Mouse (Mus musculus) brain, embryonic 14.5 days (tissue): ENCODE results near the gene Rgs7.

Source experiments
- CTCF ChIP-seq: fragments of 200-500 bp; IDR thresholded peaks from 2 replicates; pipeline ENCODE4 v1.5.1; 2012; ENCODE audit warnings: inconsistent platforms, mild to moderate bottlenecking, moderate library complexity, borderline replicate concordance; ENCODE audit not compliant: insufficient read depth, insufficient read length; ENCODE audit errors: extremely low read depth
- POLR2A ChIP-seq: fragments of 200-500 bp; IDR thresholded peaks from 2 replicates; pipeline ENCODE4 v1.6.1; 2012; ENCODE audit warnings: mild to moderate bottlenecking, inconsistent platforms, borderline replicate concordance; ENCODE audit not compliant: poor library complexity, insufficient read depth, insufficient read length, severe bottlenecking; ENCODE audit errors: extremely low read depth

DNA sequence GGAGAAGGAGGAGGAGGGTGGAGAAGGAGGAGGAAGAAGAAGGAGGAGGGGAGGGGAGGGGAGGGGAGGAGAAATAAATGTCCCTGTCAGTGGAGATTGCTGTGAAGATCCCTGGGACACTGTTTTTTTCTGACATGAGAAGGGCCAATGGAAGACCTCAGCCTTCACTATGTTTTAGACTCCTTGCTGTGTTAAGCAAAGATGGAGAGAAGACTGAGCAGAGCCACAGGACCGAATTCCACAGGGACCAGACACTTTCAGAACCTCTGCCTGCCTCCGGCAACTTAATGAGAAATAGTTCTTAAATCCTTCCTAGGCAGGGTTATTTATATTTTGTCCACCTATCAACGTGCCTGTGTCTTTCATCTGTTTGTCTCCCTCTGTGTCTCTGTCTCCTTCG, 464.0 kb downstream of the Rgs7 start:
- no peak for TF ChIP-seq CTCF
- TF ChIP-seq POLR2A = no peak
